Mouse (Mus musculus): ENCODE measurements around the gene Zdhhc7. TPM values are rescaled to one million over a fixed set of nuclear protein-coding genes. Genes with fewer than 3 reads are reported as not detected.

Gene Zdhhc7
- polyA plus RNA-seq, 1 experiment = 172 TPM

DNA sequence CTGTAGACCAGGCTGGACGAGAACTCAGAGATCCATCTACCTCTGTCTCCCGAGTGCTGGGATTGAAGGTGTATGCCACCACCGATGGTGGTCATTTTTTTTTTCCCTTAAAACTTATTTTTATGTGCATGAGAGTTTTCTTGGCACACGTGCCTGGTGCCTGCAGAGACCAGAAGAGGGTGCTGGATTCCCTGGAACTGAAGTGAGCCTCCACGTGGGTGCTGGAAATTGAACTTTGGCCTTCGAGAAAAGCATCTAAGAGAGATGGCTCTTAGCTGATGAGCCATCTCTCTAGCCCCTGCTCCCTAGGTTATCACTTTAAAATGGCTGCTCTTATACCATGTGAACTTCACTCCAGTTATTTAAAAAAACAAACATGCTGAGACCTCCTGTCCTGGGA lies 26.8 kb downstream of the Zdhhc7 start:
- Histone ChIP-seq H3K27ac (ENCODE audit: insufficient read depth, low read depth, low read length) (no peak overlapping the region), H3K4me3 (ENCODE audit: low read depth, low read length) (no peak overlapping the region), H3K4me1 (ENCODE audit: control insufficient read depth, insufficient read depth, insufficient read length, low read length) (no peaks in the 10 kb centered on the region), H3K36me3 (ENCODE audit: control insufficient read depth, insufficient read depth, low read length) (no peaks in the 10 kb centered on the region), H3K27me3 (ENCODE audit: control insufficient read depth, insufficient read depth, low read length) (no peaks in the 10 kb centered on the region)
- no peak for TF ChIP-seq POLR2A (IDR thresholded peaks at IDR 0.05; ENCODE audit: low read depth, low read length)
- no peak for TF ChIP-seq CTCF (IDR thresholded peaks at IDR 0.05; ENCODE audit: extremely low read depth, insufficient read length, insufficient replicate concordance, low read depth, low read length)
- 48% methylated on average over 6 of the region's 6 CpGs for WGBS

DNA sequence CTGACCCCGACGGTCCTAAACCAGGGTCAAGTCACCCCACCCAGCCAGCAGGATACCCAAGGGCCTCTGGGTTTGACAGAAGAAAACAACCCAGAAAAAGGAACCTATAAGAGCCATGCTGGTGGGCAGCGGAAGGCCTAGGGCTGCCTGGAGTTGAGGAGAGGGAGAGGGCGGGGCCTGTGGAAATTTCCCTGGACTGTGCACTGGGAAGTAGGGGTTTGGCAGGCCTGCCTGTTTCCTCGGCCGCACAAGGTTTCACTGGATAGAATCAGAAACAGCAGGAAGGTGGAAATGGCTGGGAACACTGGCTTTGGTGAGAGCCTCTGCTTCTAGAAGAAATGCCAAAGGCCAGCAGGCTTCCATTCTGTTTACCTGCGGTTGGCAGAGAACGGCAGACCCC lies 28.5 kb downstream of the Zdhhc7 start:
- WGBS = 76% methylated on average over 8 of the region's 8 CpGs
- Histone ChIP-seq H3K36me3 (ENCODE audit: control insufficient read depth, insufficient read depth, low read length) (no peaks in the 10 kb centered on the region), H3K27me3 (ENCODE audit: control insufficient read depth, insufficient read depth, low read length) (no peaks in the 10 kb centered on the region), H3K27ac (ENCODE audit: insufficient read depth, low read depth, low read length) (no peak overlapping the region), H3K4me3 (ENCODE audit: low read depth, low read length) (no peak overlapping the region), H3K4me1 (ENCODE audit: control insufficient read depth, insufficient read depth, insufficient read length, low read length) (peaks cover 3% of the 10 kb centered on the region; the same call in 1 of the 2 replicates)
- TF ChIP-seq POLR2A (IDR thresholded peaks at IDR 0.05; ENCODE audit: low read depth, low read length) (no peak), CTCF (IDR thresholded peaks at IDR 0.05; ENCODE audit: extremely low read depth, insufficient read length, insufficient replicate concordance, low read depth, low read length) (no peak)

DNA sequence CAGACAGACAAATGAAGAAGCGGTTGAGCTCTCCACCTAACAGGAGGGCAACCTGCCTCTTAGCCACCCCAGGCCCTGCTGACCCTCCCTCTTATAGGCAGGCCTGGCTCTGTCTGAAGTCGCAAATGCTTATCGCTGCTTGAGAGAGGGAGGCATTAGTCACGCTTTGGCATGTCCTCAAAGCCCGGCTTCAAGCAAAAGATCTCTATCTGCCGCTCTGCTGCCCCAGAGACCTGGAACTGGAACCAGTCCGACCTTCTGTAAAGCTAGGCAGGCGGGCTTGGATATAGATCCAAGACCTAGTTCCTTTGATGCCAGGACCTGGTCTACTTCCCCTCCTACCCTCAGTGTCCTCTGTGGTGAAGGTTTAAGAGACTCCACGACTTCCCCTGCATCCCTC lies 29.0 kb downstream of the Zdhhc7 start:
- H3K36me3 ChIP-seq (ENCODE audit: control insufficient read depth, insufficient read depth, low read length) = no peaks in the 10 kb centered on the region
- TF ChIP-seq POLR2A (IDR thresholded peaks at IDR 0.05; ENCODE audit: low read depth, low read length) (no peak), CTCF (IDR thresholded peaks at IDR 0.05; ENCODE audit: extremely low read depth, insufficient read length, insufficient replicate concordance, low read depth, low read length) (no peak)
- H3K4me1 ChIP-seq (ENCODE audit: control insufficient read depth, insufficient read depth, insufficient read length, low read length) = peaks cover 3% of the 10 kb centered on the region; the same call in 1 of the 2 replicates
- H3K4me3 ChIP-seq (ENCODE audit: low read depth, low read length) = no peak overlapping the region
- no peak overlapping the region for H3K27ac ChIP-seq (ENCODE audit: insufficient read depth, low read depth, low read length)
- whole genome bisulfite sequencing = 52% methylated on average over 9 of the region's 9 CpGs
- no peaks in the 10 kb centered on the region for H3K27me3 ChIP-seq (ENCODE audit: control insufficient read depth, insufficient read depth, low read length)

DNA sequence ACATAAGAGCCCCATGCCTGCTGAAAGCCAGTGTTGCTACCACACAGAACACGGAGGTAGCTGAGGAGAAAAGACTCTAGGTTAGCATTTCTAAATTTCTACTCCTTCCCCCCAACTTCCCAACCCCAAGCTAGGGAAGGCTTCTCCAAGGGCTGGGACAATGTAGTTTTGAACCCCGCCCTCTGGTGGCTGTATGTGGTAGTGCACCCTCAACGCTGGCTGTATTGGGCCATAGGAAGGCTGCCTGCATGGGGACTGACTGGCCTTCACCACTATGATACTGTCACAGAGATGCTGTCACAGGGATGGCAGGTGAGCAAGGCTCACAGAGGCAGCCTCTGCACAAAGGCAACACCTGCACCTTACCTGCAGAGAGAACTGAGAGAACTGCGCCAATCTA lies 29.6 kb downstream of the Zdhhc7 start:
- Histone ChIP-seq H3K4me3 (ENCODE audit: low read depth, low read length) (no peak overlapping the region), H3K36me3 (ENCODE audit: control insufficient read depth, insufficient read depth, low read length) (no peaks in the 10 kb centered on the region), H3K4me1 (ENCODE audit: control insufficient read depth, insufficient read depth, insufficient read length, low read length) (peaks cover 3% of the 10 kb centered on the region; the same call in 1 of the 2 replicates), H3K27me3 (ENCODE audit: control insufficient read depth, insufficient read depth, low read length) (no peaks in the 10 kb centered on the region), H3K27ac (ENCODE audit: insufficient read depth, low read depth, low read length) (no peak overlapping the region)
- TF ChIP-seq POLR2A (IDR thresholded peaks at IDR 0.05; ENCODE audit: low read depth, low read length) (no peak), CTCF (IDR thresholded peaks at IDR 0.05; ENCODE audit: extremely low read depth, insufficient read length, insufficient replicate concordance, low read depth, low read length) (peak; percentile 86; the same call in 1 of the 2 replicates)
- WGBS = 29% methylated on average over 4 of the region's 4 CpGs

DNA sequence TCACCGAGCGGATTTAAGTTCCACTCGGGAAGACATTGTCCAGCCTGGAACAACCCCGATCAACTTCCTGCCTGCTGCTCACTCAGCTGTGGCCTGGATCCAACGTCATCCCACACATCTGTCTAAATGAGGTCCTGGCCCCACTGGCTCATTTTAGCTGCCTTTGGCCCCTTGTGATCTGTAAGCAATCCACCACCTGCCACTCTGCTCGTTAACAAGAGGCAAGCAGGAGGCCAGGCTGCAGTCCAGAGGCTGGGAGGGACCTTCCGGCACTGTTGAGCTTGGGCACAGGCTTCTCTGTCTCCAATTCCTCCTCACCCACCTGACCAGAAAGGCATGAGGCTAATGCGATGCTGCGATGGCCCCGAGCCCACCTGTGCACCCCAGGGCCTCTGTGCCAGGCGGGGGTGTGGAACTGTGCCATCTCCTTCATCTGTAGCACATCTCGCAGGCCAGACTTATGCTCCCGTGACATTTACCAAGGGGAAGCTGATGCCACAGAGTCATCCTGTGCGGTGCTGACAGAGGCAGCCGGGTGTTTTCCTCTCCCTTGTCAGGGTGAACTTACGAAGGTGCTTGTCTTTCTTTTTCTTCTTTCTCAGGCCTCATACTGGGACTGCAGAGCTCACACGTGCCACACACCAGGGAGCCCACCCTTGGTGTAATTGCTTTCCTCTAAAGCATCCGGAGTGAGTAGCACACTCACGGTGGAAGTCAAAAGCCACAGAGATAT lies 33.2 kb downstream of the Zdhhc7 start:
- Histone ChIP-seq H3K27me3 (ENCODE audit: control insufficient read depth, insufficient read depth, low read length) (no peaks in the 10 kb centered on the region), H3K4me3 (ENCODE audit: low read depth, low read length) (no peak overlapping the region), H3K36me3 (ENCODE audit: control insufficient read depth, insufficient read depth, low read length) (no peaks in the 10 kb centered on the region), H3K4me1 (ENCODE audit: control insufficient read depth, insufficient read depth, insufficient read length, low read length) (peaks cover 3% of the 10 kb centered on the region; the same call in 1 of the 2 replicates), H3K27ac (ENCODE audit: insufficient read depth, low read depth, low read length) (peak overlapping the region; percentile 18; the same call in 1 of the 2 replicates)
- TF ChIP-seq CTCF (IDR thresholded peaks at IDR 0.05; ENCODE audit: extremely low read depth, insufficient read length, insufficient replicate concordance, low read depth, low read length) = no peak
- WGBS = 56% methylated on average over 19 of the region's 19 CpGs

DNA sequence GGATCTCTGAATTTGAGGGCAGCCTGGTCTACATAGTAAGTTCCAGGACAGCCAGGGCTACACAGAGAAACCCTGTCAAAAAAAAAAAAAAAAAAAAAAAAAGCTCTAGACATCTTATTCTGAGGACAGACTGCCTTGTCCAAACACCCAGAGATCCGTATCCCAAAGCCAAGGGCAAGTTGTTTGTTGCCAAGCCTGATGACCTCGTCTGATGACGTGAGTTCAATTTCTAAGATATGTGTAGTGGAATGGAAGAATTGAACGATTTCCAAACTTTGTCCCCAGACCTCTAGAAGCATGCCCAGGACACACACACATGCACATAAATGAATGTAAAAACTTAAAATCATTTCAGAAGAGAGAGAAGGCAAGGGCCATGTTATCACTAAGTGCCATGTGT lies 35.1 kb downstream of the Zdhhc7 start:
- Histone ChIP-seq H3K4me1 (ENCODE audit: control insufficient read depth, insufficient read depth, insufficient read length, low read length) (peaks cover 3% of the 10 kb centered on the region; the same call in 1 of the 2 replicates), H3K27me3 (ENCODE audit: control insufficient read depth, insufficient read depth, low read length) (no peaks in the 10 kb centered on the region), H3K36me3 (ENCODE audit: control insufficient read depth, insufficient read depth, low read length) (no peaks in the 10 kb centered on the region), H3K27ac (ENCODE audit: insufficient read depth, low read depth, low read length) (no peak overlapping the region), H3K4me3 (ENCODE audit: low read depth, low read length) (no peak overlapping the region)
- 62% methylated on average over 4 of the region's 4 CpGs for WGBS
- TF ChIP-seq CTCF (IDR thresholded peaks at IDR 0.05; ENCODE audit: extremely low read depth, insufficient read length, insufficient replicate concordance, low read depth, low read length) (no peak), POLR2A (IDR thresholded peaks at IDR 0.05; ENCODE audit: low read depth, low read length) (no peak)

DNA sequence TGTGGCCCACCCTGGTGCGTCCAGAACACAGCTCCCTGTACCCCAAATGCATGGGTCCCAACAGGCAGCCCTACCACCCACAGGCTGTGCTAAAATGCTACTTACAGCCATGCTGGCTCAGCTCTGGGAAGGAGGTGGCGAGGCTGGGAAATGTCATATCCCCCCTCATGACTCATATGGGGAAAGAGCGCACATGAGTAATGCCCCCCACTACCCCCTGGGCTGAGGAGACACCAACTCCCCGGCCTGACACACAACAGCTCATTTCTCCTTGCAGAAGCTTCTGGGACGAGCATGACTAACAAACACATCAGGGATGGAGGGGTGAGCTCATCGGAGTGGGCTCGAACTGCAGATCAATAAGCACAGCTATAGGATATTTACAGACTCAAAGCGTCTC lies 35.7 kb downstream of the Zdhhc7 start:
- 83% methylated on average over 8 of the region's 8 CpGs for WGBS
- Histone ChIP-seq H3K4me3 (ENCODE audit: low read depth, low read length) (no peak overlapping the region), H3K36me3 (ENCODE audit: control insufficient read depth, insufficient read depth, low read length) (no peaks in the 10 kb centered on the region), H3K4me1 (ENCODE audit: control insufficient read depth, insufficient read depth, insufficient read length, low read length) (peaks cover 3% of the 10 kb centered on the region; the same call in 1 of the 2 replicates), H3K27me3 (ENCODE audit: control insufficient read depth, insufficient read depth, low read length) (no peaks in the 10 kb centered on the region), H3K27ac (ENCODE audit: insufficient read depth, low read depth, low read length) (no peak overlapping the region)
- no peak for TF ChIP-seq POLR2A (IDR thresholded peaks at IDR 0.05; ENCODE audit: low read depth, low read length)
- no peak for TF ChIP-seq CTCF (IDR thresholded peaks at IDR 0.05; ENCODE audit: extremely low read depth, insufficient read length, insufficient replicate concordance, low read depth, low read length)

Data from small intestine, adult 2 months (tissue).